Mouse (Mus musculus): ENCODE measurements around the gene Cars. TPM values are rescaled to one million over a fixed set of nuclear protein-coding genes. Genes with fewer than 3 reads are reported as not detected.

Cars gene
- polyA plus RNA-seq, 1 experiment = 143 TPM

DNA sequence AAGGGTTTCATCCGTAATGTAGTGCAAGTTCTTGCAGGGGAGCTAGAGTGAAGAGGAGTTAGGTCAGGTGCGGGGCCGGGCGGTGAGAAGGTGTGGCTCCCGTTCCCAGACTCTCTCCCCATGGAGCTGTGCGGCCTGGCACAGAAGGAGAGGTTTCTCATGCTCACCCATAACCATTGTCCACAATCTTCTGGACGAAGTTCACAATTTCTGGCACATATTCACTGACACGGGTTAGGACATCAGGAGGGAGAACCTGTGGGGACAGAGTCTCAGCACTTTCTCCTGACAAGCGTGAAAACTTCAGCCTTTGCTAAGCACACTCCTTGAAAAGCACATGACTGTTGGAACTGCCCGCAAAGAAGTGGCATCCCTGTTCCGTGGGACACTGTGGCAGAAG is 24.1 kb downstream of the Cars start:
- no peak overlapping the region for H3K4me3 ChIP-seq (ENCODE audit: low read depth, low read length)
- H3K27me3 ChIP-seq (ENCODE audit: control insufficient read depth, insufficient read depth, low read length, poor library complexity, severe bottlenecking) = no peaks in the 10 kb centered on the region
- no peaks in the 10 kb centered on the region for H3K9me3 ChIP-seq (replicated peaks; ENCODE audit: control insufficient read depth, insufficient read depth, low read length, poor library complexity, severe bottlenecking)
- H3K27ac ChIP-seq (ENCODE audit: insufficient read depth, low read length) = no peak overlapping the region
- no peak overlapping the region for H3K9ac ChIP-seq (ENCODE audit: low read depth, poor library complexity, severe bottlenecking)
- TF ChIP-seq EP300 (IDR thresholded peaks at IDR 0.05; ENCODE audit: insufficient read depth, low read depth, low read length) (no peak), POLR2A (IDR thresholded peaks at IDR 0.05; ENCODE audit: insufficient read depth, low read length) (no peak), CTCF (IDR thresholded peaks at IDR 0.05; ENCODE audit: low read depth, low read length) (no peak)
- no peaks in the 10 kb centered on the region for H3K4me1 ChIP-seq (ENCODE audit: control insufficient read depth, insufficient read depth, low read length)
- H3K36me3 ChIP-seq (ENCODE audit: control insufficient read depth, insufficient read depth, low read length, poor library complexity, severe bottlenecking) = peaks cover 84% of the 10 kb centered on the region

DNA sequence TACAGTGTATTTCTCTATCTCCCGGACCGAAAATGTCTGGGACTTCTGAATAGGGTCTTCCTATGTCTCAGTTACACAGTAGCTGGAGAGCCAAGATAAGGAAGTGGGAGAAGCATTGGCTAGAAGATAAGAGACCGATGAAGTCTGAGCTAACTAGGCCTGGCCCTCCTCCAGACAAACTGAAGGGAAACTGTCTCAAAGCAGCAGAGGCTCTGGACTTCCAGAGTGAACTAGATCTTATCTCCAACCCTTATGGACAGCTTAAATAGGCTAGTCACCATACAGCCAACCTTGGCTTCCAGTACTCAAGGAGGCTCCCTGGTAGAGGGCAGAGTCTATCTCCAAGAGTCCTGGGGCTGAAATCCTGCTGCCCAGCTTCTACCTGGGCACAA is 34.2 kb downstream of the Cars start:
- H3K9me3 ChIP-seq (replicated peaks; ENCODE audit: control insufficient read depth, insufficient read depth, low read length, poor library complexity, severe bottlenecking) = no peaks in the 10 kb centered on the region
- no peak for TF ChIP-seq POLR2A (IDR thresholded peaks at IDR 0.05; ENCODE audit: insufficient read depth, low read length)
- no peak for TF ChIP-seq CTCF (IDR thresholded peaks at IDR 0.05; ENCODE audit: low read depth, low read length)
- TF ChIP-seq EP300 (IDR thresholded peaks at IDR 0.05; ENCODE audit: insufficient read depth, low read depth, low read length) = no peak
- peaks cover 89% of the 10 kb centered on the region for H3K36me3 ChIP-seq (ENCODE audit: control insufficient read depth, insufficient read depth, low read length, poor library complexity, severe bottlenecking)
- no peaks in the 10 kb centered on the region for H3K4me1 ChIP-seq (ENCODE audit: control insufficient read depth, insufficient read depth, low read length)
- H3K9ac ChIP-seq (ENCODE audit: low read depth, poor library complexity, severe bottlenecking) = no peak overlapping the region
- no peaks in the 10 kb centered on the region for H3K27me3 ChIP-seq (ENCODE audit: control insufficient read depth, insufficient read depth, low read length, poor library complexity, severe bottlenecking)
- no peak overlapping the region for H3K27ac ChIP-seq (ENCODE audit: insufficient read depth, low read length)
- H3K4me3 ChIP-seq (ENCODE audit: low read depth, low read length) = no peak overlapping the region

DNA sequence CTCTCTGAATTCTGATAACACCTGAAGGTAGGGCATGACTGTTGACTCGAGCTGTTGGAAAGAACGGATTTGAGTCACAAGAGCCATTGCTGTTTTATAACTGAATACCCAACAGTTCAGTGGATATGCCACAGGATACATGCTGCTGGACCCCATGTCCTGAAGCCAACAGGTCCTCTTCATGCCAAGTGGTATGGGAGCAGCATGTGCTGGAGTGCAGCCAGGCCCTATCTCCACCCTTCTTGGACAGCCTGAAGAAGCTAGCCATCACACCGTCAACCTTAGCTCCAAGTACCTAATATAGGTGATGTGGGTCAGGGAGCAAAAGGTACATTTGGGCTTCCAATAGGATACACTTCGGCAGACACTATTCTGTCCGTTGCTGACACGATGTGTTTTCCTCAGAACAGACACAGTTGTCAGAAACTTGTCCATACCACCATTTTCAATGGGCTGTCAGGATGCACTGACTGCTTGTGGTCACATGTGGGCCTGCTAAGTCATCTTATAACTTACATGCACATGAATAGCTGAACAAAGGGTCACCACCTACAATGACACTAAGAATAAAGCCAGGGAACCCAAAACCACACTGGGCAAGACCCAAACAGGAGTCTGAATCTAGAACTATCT is 34.8 kb downstream of the Cars start:
- no peak overlapping the region for H3K27ac ChIP-seq (ENCODE audit: insufficient read depth, low read length)
- no peaks in the 10 kb centered on the region for H3K27me3 ChIP-seq (ENCODE audit: control insufficient read depth, insufficient read depth, low read length, poor library complexity, severe bottlenecking)
- H3K9me3 ChIP-seq (replicated peaks; ENCODE audit: control insufficient read depth, insufficient read depth, low read length, poor library complexity, severe bottlenecking) = no peaks in the 10 kb centered on the region
- peaks cover 89% of the 10 kb centered on the region for H3K36me3 ChIP-seq (ENCODE audit: control insufficient read depth, insufficient read depth, low read length, poor library complexity, severe bottlenecking)
- TF ChIP-seq CTCF (IDR thresholded peaks at IDR 0.05; ENCODE audit: low read depth, low read length) (no peak), EP300 (IDR thresholded peaks at IDR 0.05; ENCODE audit: insufficient read depth, low read depth, low read length) (no peak), POLR2A (IDR thresholded peaks at IDR 0.05; ENCODE audit: insufficient read depth, low read length) (no peak)
- H3K4me1 ChIP-seq (ENCODE audit: control insufficient read depth, insufficient read depth, low read length) = no peaks in the 10 kb centered on the region
- H3K9ac ChIP-seq (ENCODE audit: low read depth, poor library complexity, severe bottlenecking) = no peak overlapping the region
- no peak overlapping the region for H3K4me3 ChIP-seq (ENCODE audit: low read depth, low read length)

DNA sequence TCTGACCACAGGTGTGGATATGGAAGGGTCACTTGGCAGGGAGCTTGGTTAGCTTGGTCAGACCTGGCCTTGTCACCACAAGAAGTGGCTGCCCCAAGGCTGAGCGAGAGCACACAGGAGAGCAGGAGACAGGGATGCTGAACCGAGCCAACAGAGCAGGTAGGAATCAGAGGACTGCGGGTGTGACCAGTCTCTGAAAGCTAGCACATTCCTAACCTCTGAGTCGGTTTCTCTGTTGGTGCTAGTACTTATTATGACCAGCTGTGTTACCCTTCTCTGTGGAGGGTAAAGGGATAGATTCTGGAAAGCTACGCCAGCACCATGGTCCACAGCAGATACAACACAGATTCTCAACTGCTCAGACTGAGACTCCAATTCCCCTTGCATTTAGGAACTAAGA is 36.1 kb downstream of the Cars start:
- H3K27ac ChIP-seq (ENCODE audit: insufficient read depth, low read length) = no peak overlapping the region
- H3K36me3 ChIP-seq (ENCODE audit: control insufficient read depth, insufficient read depth, low read length, poor library complexity, severe bottlenecking) = peaks cover 86% of the 10 kb centered on the region
- H3K9ac ChIP-seq (ENCODE audit: low read depth, poor library complexity, severe bottlenecking) = no peak overlapping the region
- no peak overlapping the region for H3K4me3 ChIP-seq (ENCODE audit: low read depth, low read length)
- H3K27me3 ChIP-seq (ENCODE audit: control insufficient read depth, insufficient read depth, low read length, poor library complexity, severe bottlenecking) = no peaks in the 10 kb centered on the region
- no peaks in the 10 kb centered on the region for H3K4me1 ChIP-seq (ENCODE audit: control insufficient read depth, insufficient read depth, low read length)
- no peaks in the 10 kb centered on the region for H3K9me3 ChIP-seq (replicated peaks; ENCODE audit: control insufficient read depth, insufficient read depth, low read length, poor library complexity, severe bottlenecking)
- TF ChIP-seq POLR2A (IDR thresholded peaks at IDR 0.05; ENCODE audit: insufficient read depth, low read length) (no peak), EP300 (IDR thresholded peaks at IDR 0.05; ENCODE audit: insufficient read depth, low read depth, low read length) (no peak), CTCF (IDR thresholded peaks at IDR 0.05; ENCODE audit: low read depth, low read length) (no peak)

DNA sequence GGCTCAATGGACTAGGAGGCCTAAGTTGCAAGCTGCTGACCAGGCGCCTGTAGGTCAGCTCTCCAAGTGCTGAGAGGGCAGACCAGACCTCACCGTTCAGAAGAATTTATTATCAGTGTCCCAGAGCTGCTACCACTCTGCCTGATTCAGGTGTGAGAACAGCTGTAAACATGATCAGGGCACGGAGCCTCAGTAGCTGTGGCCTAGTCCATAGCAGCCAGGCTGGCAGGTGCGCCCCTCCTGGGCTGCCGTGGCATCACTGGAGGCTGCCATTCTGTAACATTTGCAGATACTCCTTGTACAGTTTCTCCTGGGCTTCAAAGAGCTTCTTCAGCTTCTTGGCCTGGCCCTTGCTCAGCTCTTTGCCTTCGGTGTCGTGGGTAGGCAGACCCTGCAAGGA is 42.3 kb downstream of the Cars start:
- H3K36me3 ChIP-seq (ENCODE audit: control insufficient read depth, insufficient read depth, low read length, poor library complexity, severe bottlenecking) = peaks cover 74% of the 10 kb centered on the region
- H3K4me3 ChIP-seq (ENCODE audit: low read depth, low read length) = no peak overlapping the region
- H3K4me1 ChIP-seq (ENCODE audit: control insufficient read depth, insufficient read depth, low read length) = no peaks in the 10 kb centered on the region
- no peaks in the 10 kb centered on the region for H3K27me3 ChIP-seq (ENCODE audit: control insufficient read depth, insufficient read depth, low read length, poor library complexity, severe bottlenecking)
- no peaks in the 10 kb centered on the region for H3K9me3 ChIP-seq (replicated peaks; ENCODE audit: control insufficient read depth, insufficient read depth, low read length, poor library complexity, severe bottlenecking)
- TF ChIP-seq EP300 (IDR thresholded peaks at IDR 0.05; ENCODE audit: insufficient read depth, low read depth, low read length) (no peak), CTCF (IDR thresholded peaks at IDR 0.05; ENCODE audit: low read depth, low read length) (no peak), POLR2A (IDR thresholded peaks at IDR 0.05; ENCODE audit: insufficient read depth, low read length) (no peak)
- no peak overlapping the region for H3K27ac ChIP-seq (ENCODE audit: insufficient read depth, low read length)
- H3K9ac ChIP-seq (ENCODE audit: low read depth, poor library complexity, severe bottlenecking) = no peak overlapping the region

DNA sequence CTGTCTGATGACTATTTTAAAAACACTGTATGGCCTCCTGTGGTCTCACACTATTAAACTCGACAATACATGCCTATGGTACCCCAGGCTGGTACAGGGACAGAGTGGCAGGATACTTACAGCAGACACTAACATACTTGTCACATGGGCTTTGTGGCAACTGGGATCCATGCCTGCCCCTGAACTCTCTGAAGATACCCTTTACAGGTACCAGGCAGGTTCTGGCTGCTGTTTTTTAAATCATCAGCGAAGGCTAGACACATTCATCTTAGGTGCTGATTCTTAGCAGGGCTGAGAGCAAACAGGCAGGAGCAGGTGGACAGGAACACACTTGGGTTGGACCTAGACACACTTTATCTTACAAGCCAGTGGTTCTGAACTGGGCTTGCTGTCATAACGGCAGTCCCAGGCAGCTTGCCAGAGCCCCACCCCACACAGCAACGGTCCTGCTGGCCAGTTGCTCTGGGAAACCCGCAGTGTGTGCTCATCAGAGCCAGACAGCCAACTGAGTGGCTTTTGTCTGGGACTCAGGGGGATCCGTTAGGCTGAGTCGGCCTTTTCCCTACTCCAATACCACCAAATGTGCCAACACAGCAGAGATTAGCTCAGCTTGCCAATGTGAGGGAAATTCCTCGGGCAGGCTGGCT is 42.8 kb downstream of the Cars start:
- peaks cover 70% of the 10 kb centered on the region for H3K36me3 ChIP-seq (ENCODE audit: control insufficient read depth, insufficient read depth, low read length, poor library complexity, severe bottlenecking)
- H3K9me3 ChIP-seq (replicated peaks; ENCODE audit: control insufficient read depth, insufficient read depth, low read length, poor library complexity, severe bottlenecking) = no peaks in the 10 kb centered on the region
- no peak overlapping the region for H3K27ac ChIP-seq (ENCODE audit: insufficient read depth, low read length)
- no peak overlapping the region for H3K4me3 ChIP-seq (ENCODE audit: low read depth, low read length)
- H3K9ac ChIP-seq (ENCODE audit: low read depth, poor library complexity, severe bottlenecking) = no peak overlapping the region
- no peak for TF ChIP-seq EP300 (IDR thresholded peaks at IDR 0.05; ENCODE audit: insufficient read depth, low read depth, low read length)
- H3K27me3 ChIP-seq (ENCODE audit: control insufficient read depth, insufficient read depth, low read length, poor library complexity, severe bottlenecking) = no peaks in the 10 kb centered on the region
- no peaks in the 10 kb centered on the region for H3K4me1 ChIP-seq (ENCODE audit: control insufficient read depth, insufficient read depth, low read length)

All from ES-Bruce4 (cell line).